Mouse (Mus musculus) testis, adult 2 months (tissue): ENCODE data around the gene Nudt8. TPM values are rescaled to one million over a fixed set of nuclear protein-coding genes. Genes with fewer than 3 reads are reported as not detected.

Experiments
- H3K27ac ChIP-seq: fragments of 200-500 bp; 2 replicates; pipeline ENCODE4 v1.5.1; 2012; ENCODE audit warnings: low read depth, low read length; ENCODE audit not compliant: control insufficient read depth, insufficient read depth
- H3K27me3 ChIP-seq: fragments of 200-500 bp; 2 replicates; pipeline ENCODE4 v1.6.1; 2012; ENCODE audit warnings: mild to moderate bottlenecking, low read length, moderate library complexity; ENCODE audit not compliant: control insufficient read depth, insufficient read depth
- H3K36me3 ChIP-seq: fragments of 200-500 bp; 2 replicates; pipeline ENCODE4 v1.6.1; 2012; ENCODE audit warnings: mild to moderate bottlenecking, low read length; ENCODE audit not compliant: control insufficient read depth, insufficient read depth
- H3K4me1 ChIP-seq: fragments of 200-500 bp; 2 replicates; pipeline ENCODE4 v1.6.1; 2012; ENCODE audit warnings: low read length; ENCODE audit not compliant: control insufficient read depth, insufficient read depth
- H3K4me3 ChIP-seq: fragments of 200-500 bp; 2 replicates; pipeline ENCODE4 v1.5.1; 2012; ENCODE audit warnings: low read depth, mild to moderate bottlenecking, low read length, moderate library complexity, mixed read lengths; ENCODE audit not compliant: control insufficient read depth
- CTCF ChIP-seq: fragments of 200-500 bp; IDR thresholded peaks from 2 replicates; pipeline ENCODE4 v1.5.1; 2012; ENCODE audit warnings: low read depth, mild to moderate bottlenecking, inconsistent platforms, low read length, moderate library complexity; ENCODE audit not compliant: control insufficient read depth, insufficient read depth, insufficient replicate concordance
- POLR2A ChIP-seq: fragments of 200-500 bp; IDR thresholded peaks from 2 replicates; pipeline ENCODE4 v1.6.1; 2012; ENCODE audit warnings: low read depth, mild to moderate bottlenecking, inconsistent platforms, low read length, moderate library complexity; ENCODE audit not compliant: control insufficient read depth
- polyA plus RNA-seq: library from polyadenylated mRNA; depleted of rRNA; stranded (reverse); fragments of >200 nt; gene quantifications from 2 replicates; pipeline ENCODE4 v1.2.3, GENCODE M21; 2012

Gene Nudt8
- polyA plus RNA-seq, 1 experiment: 2.4 TPM

DNA sequence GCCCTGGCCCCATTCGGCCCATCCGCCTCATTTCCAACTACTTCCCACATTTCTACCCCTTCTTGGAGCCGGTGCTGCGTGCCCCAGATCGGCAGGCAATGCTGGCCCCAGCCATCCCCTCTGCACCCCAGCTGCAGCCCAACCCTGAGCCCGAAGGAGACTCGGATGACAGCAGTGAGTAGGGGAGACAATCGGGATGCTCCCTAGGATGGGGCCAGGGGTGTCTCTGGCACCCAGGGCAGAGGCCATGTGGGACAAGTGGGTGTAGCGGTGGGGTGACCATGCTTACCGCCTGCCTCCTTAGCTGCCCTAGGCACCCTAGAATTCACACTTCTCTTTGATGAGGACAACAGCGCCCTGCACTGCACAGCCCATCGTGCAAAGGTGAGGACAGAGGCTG lies 3.3 kb downstream of the Nudt8 start:
- TF ChIP-seq CTCF: no peak
- no peak for TF ChIP-seq POLR2A
- Histone ChIP-seq H3K4me3 (no peak overlapping the region), H3K4me1 (peaks cover 19% of the 10 kb centered on the region), H3K27ac (no peak overlapping the region), H3K36me3 (no peaks in the 10 kb centered on the region; the same call in none of the 2 replicates), H3K27me3 (no peaks in the 10 kb centered on the region)

GRCm38 (mm10) chr19:4004331-4004730 lies 4.0 kb downstream of the Nudt8 start:
- H3K4me3 ChIP-seq: no peak overlapping the region
- H3K27ac ChIP-seq: no peak overlapping the region
- H3K27me3 ChIP-seq: no peaks in the 10 kb centered on the region
- peaks cover 15% of the 10 kb centered on the region for H3K4me1 ChIP-seq
- H3K36me3 ChIP-seq: no peaks in the 10 kb centered on the region; the same call in none of the 2 replicates
- TF ChIP-seq POLR2A (no peak), CTCF (no peak)

DNA sequence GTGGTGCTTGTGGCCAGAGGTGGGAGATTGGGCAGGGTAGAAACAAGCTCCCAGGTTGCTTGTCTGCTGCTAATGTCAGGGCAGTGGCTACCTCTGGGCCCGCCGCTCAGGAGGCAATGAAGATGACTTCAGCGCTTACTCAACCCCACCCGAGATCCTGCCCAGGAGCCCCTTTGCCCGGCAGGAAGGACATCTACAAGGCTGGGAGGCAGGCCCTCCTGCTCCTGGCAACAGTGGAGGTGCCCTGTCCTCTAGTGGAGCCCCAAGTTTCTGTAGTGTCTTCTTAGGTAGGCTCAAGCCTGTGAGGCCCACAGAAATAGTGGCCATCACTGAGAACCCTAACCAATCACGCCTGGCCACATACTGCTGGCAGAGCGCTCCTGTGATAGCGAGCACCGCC lies 4.7 kb downstream of the Nudt8 start:
- Histone ChIP-seq H3K4me1 (peaks cover 8% of the 10 kb centered on the region), H3K27me3 (no peaks in the 10 kb centered on the region), H3K27ac (no peak overlapping the region), H3K36me3 (no peaks in the 10 kb centered on the region; the same call in none of the 2 replicates), H3K4me3 (no peak overlapping the region)
- TF ChIP-seq POLR2A (no peak), CTCF (no peak)

- no peaks in the 10 kb centered on the region for H3K27me3 ChIP-seq
- H3K4me1 ChIP-seq: peaks cover 3% of the 10 kb centered on the region
- H3K36me3 ChIP-seq: no peaks in the 10 kb centered on the region; the same call in none of the 2 replicates
- H3K4me3 ChIP-seq: no peak overlapping the region
- H3K27ac ChIP-seq: no peak overlapping the region
- TF ChIP-seq POLR2A (no peak), CTCF (no peak)
Observed at GRCm38 (mm10) chr19:4005971-4006370, 5.6 kb downstream of the Nudt8 start.

- no peak overlapping the region for H3K4me3 ChIP-seq
- TF ChIP-seq CTCF (no peak), POLR2A (no peak)
- H3K27me3 ChIP-seq: no peaks in the 10 kb centered on the region
- H3K36me3 ChIP-seq: no peaks in the 10 kb centered on the region; the same call in none of the 2 replicates
- H3K27ac ChIP-seq: no peak overlapping the region
- peaks cover 7% of the 10 kb centered on the region for H3K4me1 ChIP-seq
Observed at GRCm38 (mm10) chr19:4011086-4011485, 10.7 kb downstream of the Nudt8 start.

GRCm38 (mm10) chr19:4012432-4013022 lies 12.1 kb downstream of the Nudt8 start, which contains the start of gene Ndufv1:
Gene Ndufv1, minus strand, starts transcription at chr19:4012806.
- H3K4me3 ChIP-seq: peak within 1 kb of the TSS; percentile 89
- H3K27me3 ChIP-seq: no peaks in the 10 kb centered on the region
- H3K36me3 ChIP-seq: no peaks in the 10 kb centered on the region; the same call in 1 of the 2 replicates
- H3K4me1 ChIP-seq: peaks cover 7% of the 10 kb centered on the region
- H3K27ac ChIP-seq: peak within 1 kb of the TSS; percentile 25; the same call in 1 of the 2 replicates
- TF ChIP-seq POLR2A (peak; percentile 77), CTCF (peak; percentile 28; the same call in 1 of the 2 replicates)

DNA sequence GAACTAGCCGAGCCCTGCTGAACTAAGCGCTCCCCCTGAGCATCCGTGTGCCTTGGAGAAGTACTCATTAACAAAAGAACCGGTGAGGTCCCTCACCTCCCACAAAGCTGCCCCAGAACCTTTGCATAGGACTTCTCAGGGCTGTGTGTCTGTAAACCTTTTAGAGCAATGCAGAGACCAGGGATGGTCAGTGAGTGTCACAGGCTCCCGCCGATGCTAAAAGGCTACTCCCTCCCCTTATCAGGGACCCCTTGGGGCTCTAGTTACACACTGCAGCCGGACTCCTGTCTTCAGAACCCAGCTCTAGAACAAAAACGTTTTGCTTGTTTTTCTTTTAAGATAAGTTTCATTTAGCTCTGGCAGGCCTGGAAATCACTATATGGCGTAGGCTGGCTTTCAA lies 12.7 kb downstream of the Nudt8 start:
- no peaks in the 10 kb centered on the region; the same call in 1 of the 2 replicates for H3K36me3 ChIP-seq
- TF ChIP-seq CTCF (no peak), POLR2A (no peak)
- peaks cover 7% of the 10 kb centered on the region for H3K4me1 ChIP-seq
- H3K27ac ChIP-seq: no peak overlapping the region
- H3K4me3 ChIP-seq: peak overlapping the region; percentile 89
- no peaks in the 10 kb centered on the region for H3K27me3 ChIP-seq

DNA sequence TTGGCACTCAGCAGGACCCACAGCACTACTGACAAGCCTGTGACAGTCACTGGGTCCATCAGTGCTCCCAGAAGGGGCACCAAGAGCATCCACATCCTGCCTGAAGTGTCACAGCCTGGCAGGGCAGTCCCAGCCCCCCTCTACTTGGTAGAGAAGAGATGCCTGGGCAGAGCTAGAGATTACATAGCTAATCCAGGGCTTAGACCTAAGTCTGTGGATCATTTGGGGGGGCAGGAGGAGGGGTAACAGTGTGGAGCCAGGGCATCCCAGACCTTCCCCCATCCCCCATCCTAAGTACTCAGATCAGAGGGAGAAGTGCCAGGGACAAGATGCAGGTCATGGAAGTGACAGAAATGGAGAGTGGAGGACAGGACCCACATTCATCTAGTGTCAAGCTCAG lies 14.4 kb downstream of the Nudt8 start:
- H3K4me1 ChIP-seq: peaks cover 7% of the 10 kb centered on the region
- no peak overlapping the region for H3K4me3 ChIP-seq
- H3K27me3 ChIP-seq: no peaks in the 10 kb centered on the region
- TF ChIP-seq POLR2A (no peak), CTCF (no peak)
- no peaks in the 10 kb centered on the region for H3K36me3 ChIP-seq
- H3K27ac ChIP-seq: no peak overlapping the region
